Mouse (Mus musculus) telencephalon, adult 2 months (tissue): ENCODE measurements around the gene Fsd2.

ENCODE experiments used
- DNase-seq: peaks from one replicate; pipeline ENCODE4 v3.0.0-alpha.2; 2011; ENCODE audit warnings: low read depth, low spot score

Gene Fsd2

GRCm38 (mm10) chr7:81542934-81543333, 23.8 kb downstream of the Fsd2 start:
- no peak for DNase-seq

DNA sequence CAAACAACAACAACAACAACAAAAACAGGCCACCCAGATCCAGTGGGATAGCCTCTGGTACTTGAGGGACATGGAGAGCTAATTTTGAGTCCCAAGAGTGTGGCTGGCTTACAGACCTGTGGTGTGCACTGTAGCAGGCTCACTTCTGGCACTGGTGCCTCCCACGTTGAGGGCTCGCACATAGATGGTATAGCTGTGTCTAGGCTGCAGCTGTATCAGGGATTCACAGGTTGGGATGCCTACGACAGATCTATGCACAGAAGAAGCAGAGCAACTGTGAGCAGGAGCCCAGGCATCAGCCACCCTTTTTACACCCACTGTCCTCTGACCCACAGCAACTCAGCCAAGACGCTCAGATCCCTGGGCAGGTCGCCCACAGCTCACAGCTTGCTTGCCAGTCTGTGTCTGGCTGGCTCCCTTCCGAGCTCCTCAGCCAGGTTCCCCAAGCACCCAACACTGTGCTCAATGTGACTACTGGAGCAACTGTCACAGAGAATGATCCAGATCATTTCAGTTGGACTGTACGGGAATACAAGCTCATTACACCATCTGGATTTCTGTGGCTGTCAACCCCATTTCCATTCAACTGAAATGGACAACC, 24.7 kb downstream of the Fsd2 start:
- DNase-seq = no peak

- DNase-seq = no peak
These were observed 25.7 kb downstream of the Fsd2 start for GRCm38 (mm10) chr7:81540999-81541398.

DNA sequence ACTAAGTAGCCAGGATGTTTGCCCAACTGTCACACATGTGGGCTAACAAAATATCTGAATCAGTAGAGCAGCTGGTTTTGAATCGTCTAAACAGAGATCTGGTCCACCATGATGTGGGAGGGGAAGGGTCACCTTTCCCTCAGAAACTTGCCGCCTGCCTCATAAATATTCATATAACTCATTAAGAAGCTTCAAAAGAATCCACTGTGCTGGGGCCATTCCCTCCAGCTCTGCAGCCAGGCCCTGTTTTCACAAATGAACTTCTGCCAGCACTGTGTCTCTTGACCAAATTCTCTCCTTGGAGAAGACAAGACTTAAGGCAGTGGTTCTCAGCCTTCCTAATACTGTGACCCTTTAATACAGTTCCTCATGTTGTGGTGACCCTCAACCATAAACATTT, 27.2 kb downstream of the Fsd2 start:
- DNase-seq = no peak

GRCm38 (mm10) chr7:81538070-81538675, 28.6 kb downstream of the Fsd2 start:
- DNase-seq = no peak

DNA sequence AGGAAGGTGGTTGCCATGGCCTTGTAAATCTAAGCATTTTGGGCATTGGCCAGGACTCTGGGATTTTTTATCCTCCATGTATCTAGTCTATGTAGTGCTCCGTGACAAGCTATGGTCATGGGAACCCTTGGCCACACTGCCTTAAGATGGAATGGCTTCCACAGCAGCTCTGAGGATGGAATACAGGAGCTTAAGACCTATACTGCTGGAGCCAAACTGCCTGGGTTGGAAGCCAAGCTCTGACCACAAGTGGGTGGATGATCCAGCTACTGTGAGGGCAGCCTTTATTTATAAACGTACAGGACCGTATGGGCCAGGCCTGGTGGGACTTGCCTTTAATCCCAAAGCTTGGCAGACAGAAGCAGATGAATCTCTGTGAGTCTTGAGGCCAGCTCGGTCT, 30.3 kb downstream of the Fsd2 start:
- DNase-seq = no peak

GRCm38 (mm10) chr7:81531462-81531861, 35.3 kb downstream of the Fsd2 start:
- DNase-seq = no peak

GRCm38 (mm10) chr7:81528918-81529317, 37.8 kb downstream of the Fsd2 start:
- DNase-seq = no peak

- no peak for DNase-seq
These were observed 43.1 kb downstream of the Fsd2 start for GRCm38 (mm10) chr7:81523663-81524017.

DNA sequence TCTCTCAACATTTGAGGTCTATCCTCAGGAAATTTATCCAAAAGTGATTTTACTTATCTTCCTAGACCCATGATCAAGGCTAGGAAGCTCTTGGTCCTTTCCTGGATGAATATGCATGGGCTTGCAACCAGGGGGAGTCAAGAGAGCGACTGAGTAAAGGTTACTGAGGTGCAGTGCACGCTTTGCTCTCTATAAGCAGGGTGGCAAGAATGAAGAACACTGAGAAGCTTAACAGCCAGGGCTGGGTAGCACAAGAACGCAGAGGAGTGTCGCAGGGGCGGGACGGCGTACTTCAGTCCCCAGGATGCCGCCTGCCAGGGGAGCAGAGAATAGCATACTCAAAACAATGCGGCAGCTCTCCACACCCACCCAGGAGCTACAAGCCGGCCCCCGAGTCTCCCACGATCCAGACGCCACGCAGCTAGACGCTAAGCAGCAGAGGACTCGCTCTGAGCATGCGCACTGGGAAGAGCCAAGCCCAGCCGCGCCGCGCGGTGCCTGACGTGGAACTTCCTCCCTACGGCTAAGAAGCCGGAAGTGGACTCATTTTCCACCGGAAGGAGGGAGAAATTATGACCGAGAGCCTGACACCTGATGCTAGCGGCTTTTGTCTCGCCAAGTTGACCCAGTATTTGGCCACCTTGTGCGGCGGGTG, 43.6 kb downstream of the Fsd2 start:
- peak; percentile 96 for DNase-seq

- peak; percentile 51 for DNase-seq
These were observed 50.4 kb downstream of the Fsd2 start for GRCm38 (mm10) chr7:81516154-81517030.

GRCm38 (mm10) chr7:81514906-81515590, 51.7 kb downstream of the Fsd2 start:
- DNase-seq = no peak

- no peak for DNase-seq
These were observed 65.7 kb downstream of the Fsd2 start for GRCm38 (mm10) chr7:81501050-81501449.

DNA sequence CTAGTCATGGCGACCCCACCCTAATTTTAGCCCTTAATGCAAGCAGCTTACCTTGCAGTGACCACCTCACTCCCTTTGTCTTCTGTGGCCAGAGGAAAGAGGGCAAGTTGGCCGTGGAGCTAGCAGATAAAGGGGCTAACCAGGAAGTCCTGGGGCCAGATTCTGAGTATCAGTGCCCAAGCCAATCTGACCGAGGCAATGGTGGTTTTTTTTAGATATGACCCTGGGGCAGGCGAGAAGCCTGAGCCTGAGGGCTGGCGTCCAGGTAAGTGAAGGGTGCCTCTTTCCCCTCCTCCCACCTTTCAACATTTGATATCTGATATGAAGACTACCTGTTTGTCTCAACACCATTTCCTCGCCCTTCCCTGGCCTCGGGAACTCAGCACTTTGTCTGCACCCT, 68.6 kb downstream of the Fsd2 start, which contains the start of gene BC048679:
TSS of gene BC048679 (minus strand) at position 101 of the 400 bp plus-strand sequence.
- no peak for DNase-seq

DNA sequence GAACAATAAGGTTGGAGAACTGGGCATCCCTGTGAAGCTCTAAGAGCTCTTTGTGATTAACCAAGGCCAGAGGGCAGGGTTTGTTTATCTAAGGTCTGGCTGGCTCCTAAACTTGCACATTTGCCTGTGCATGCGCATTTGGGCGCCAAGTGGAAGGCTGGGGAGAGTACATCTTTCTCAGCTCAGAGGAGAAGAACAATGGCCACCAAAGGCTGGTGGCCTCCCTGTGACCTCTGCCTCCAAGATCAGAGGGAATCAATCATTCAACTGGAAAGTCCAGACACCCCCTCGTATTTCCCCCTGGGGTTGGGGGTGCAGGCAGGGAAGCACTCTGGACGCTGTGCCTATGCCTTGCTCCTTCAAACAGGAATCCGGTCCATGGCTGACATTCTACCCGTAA, 69.6 kb downstream of the Fsd2 start:
- DNase-seq = no peak

- DNase-seq = peak; percentile 67
These were observed 73.3 kb downstream of the Fsd2 start, which contains the start of gene Ap3b2 for GRCm38 (mm10) chr7:81493331-81494021. TSS of gene Ap3b2 (minus strand) at chr7:81493925.

DNA sequence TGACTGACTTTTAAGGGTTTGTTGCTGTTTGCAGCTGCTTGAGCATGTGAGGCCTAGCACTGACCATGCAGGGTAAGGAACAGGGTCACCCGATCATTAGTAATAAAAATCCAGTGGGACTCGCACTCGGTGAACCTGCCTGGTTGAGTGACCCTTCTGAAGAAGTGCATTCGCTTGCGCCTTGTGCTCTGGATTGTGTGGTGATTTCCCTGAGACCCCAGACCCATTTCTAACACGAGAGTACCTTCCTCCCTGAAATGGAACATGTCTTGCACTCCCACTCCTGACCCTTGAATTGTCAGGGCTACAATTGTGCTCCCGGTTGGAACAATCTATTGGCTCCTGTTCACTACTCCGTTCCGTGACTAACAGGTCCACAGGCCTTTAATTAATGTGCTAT, 74.1 kb downstream of the Fsd2 start:
- no peak for DNase-seq

DNA sequence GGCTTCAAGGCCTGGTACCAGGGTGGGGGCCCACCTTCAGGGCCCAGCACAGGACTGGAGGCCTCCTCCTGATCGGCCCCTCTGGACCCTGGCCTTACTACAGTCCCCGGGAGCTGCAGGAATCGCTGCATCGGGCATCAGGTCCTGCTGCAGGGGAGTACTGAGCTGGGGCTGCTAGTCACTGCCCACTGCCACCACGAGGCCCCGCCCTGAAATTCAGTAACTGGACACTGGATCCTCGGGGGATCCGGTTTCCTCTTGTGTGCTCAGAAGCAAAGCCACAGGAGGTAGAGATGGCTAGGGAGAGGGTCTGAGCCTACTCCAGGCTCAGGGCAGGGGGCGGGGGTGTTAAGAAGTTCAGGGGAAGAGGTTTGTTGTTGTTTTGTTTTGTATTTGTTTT, 77.1 kb downstream of the Fsd2 start:
- DNase-seq = no peak
